Mouse (Mus musculus): ENCODE measurements around the gene Timp4. TPM values are rescaled to one million over a fixed set of nuclear protein-coding genes. Genes with fewer than 3 reads are reported as not detected.

Timp4 gene
- polyA plus RNA-seq, 1 experiment from 2014 or later: 1.3 TPM

- no peak overlapping the region for H3K4me2 ChIP-seq (ENCODE audit: low read depth, low read length)
- H3K4me3 ChIP-seq (ENCODE audit: low read length): no peak overlapping the region
- H3K27me3 ChIP-seq (ENCODE audit: control insufficient read depth, insufficient read depth, low read length): peaks cover 15% of the 10 kb centered on the region
- no peak overlapping the region for H3K27ac ChIP-seq (ENCODE audit: low read length)
- no peaks in the 10 kb centered on the region for H3K9me3 ChIP-seq (replicated peaks; ENCODE audit: control insufficient read depth, low read length)
- WGBS: 87% methylated on average over 10 of the region's 10 CpGs
- no peaks in the 10 kb centered on the region for H3K36me3 ChIP-seq (ENCODE audit: control insufficient read depth, insufficient read depth)
- no peak overlapping the region for H3K9ac ChIP-seq (ENCODE audit: low read length)
- peaks cover 10% of the 10 kb centered on the region for H3K4me1 ChIP-seq (ENCODE audit: control insufficient read depth, insufficient read depth, low read length)
- ATAC-seq (replicated peaks; ENCODE audit: extremely low read depth, insufficient read depth, low FRiP score): no peak
Measured at GRCm38 (mm10) chr6:115268551-115269385, 16.8 kb upstream of the Timp4 start.

- Histone ChIP-seq H3K27me3 (ENCODE audit: control insufficient read depth, insufficient read depth, low read length) (peaks cover 15% of the 10 kb centered on the region), H3K4me1 (ENCODE audit: control insufficient read depth, insufficient read depth, low read length) (peaks cover 10% of the 10 kb centered on the region), H3K36me3 (ENCODE audit: control insufficient read depth, insufficient read depth) (no peaks in the 10 kb centered on the region), H3K9ac (ENCODE audit: low read length) (no peak overlapping the region), H3K4me2 (ENCODE audit: low read depth, low read length) (no peak overlapping the region), H3K9me3 (replicated peaks; ENCODE audit: control insufficient read depth, low read length) (no peaks in the 10 kb centered on the region), H3K27ac (ENCODE audit: low read length) (no peak overlapping the region), H3K4me3 (ENCODE audit: low read length) (no peak overlapping the region)
- WGBS: 41% methylated on average over 2 of the region's 2 CpGs
- ATAC-seq (replicated peaks; ENCODE audit: extremely low read depth, insufficient read depth, low FRiP score): 0 out of 2 replicates have a peak, but pooled peaks have one; percentile 56
Measured at GRCm38 (mm10) chr6:115267916-115268315, 15.9 kb upstream of the Timp4 start.

DNA sequence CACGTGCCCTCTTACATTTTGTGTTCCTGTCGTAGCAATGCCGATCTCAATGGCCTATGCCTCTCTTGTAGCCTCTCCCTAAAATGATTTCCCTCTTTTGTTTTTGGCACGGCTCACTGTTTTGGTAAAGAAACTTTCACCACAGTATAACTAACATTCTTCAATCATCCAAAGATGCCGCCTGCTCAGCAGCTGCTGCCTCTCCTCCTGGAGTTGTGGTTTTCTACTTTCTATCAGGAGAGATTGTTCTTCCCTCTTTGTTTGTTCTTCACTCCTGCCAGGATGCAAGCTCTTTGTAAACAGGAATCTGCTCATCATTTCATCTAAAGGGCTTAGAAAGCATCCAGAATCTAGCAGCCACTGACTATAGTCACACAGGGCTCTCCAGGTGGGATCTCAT is 14.8 kb upstream of the Timp4 start:
- H3K4me3 ChIP-seq (ENCODE audit: low read length): no peak overlapping the region
- no peak overlapping the region for H3K27ac ChIP-seq (ENCODE audit: low read length)
- 81% methylated on average over 5 of the region's 5 CpGs for WGBS
- H3K36me3 ChIP-seq (ENCODE audit: control insufficient read depth, insufficient read depth): no peaks in the 10 kb centered on the region
- H3K4me2 ChIP-seq (ENCODE audit: low read depth, low read length): no peak overlapping the region
- peaks cover 6% of the 10 kb centered on the region for H3K4me1 ChIP-seq (ENCODE audit: control insufficient read depth, insufficient read depth, low read length)
- H3K27me3 ChIP-seq (ENCODE audit: control insufficient read depth, insufficient read depth, low read length): peaks cover 15% of the 10 kb centered on the region
- no peak overlapping the region for H3K9ac ChIP-seq (ENCODE audit: low read length)
- no peak for ATAC-seq (replicated peaks; ENCODE audit: extremely low read depth, insufficient read depth, low FRiP score)
- no peaks in the 10 kb centered on the region for H3K9me3 ChIP-seq (replicated peaks; ENCODE audit: control insufficient read depth, low read length)

- H3K36me3 ChIP-seq (ENCODE audit: control insufficient read depth, insufficient read depth): no peaks in the 10 kb centered on the region
- peaks cover 3% of the 10 kb centered on the region for H3K4me1 ChIP-seq (ENCODE audit: control insufficient read depth, insufficient read depth, low read length)
- ATAC-seq (replicated peaks; ENCODE audit: extremely low read depth, insufficient read depth, low FRiP score): no peak
- H3K9me3 ChIP-seq (replicated peaks; ENCODE audit: control insufficient read depth, low read length): no peaks in the 10 kb centered on the region
- no peak overlapping the region for H3K9ac ChIP-seq (ENCODE audit: low read length)
- H3K27ac ChIP-seq (ENCODE audit: low read length): no peak overlapping the region
- H3K27me3 ChIP-seq (ENCODE audit: control insufficient read depth, insufficient read depth, low read length): peaks cover 12% of the 10 kb centered on the region
- no peak overlapping the region for H3K4me2 ChIP-seq (ENCODE audit: low read depth, low read length)
- WGBS: 53% methylated on average over 3 of the region's 3 CpGs
- no peak overlapping the region for H3K4me3 ChIP-seq (ENCODE audit: low read length)
Measured at GRCm38 (mm10) chr6:115260507-115260906, 8.5 kb upstream of the Timp4 start.

- WGBS: 75% methylated on average over 3 of the region's 3 CpGs
- ATAC-seq (replicated peaks; ENCODE audit: extremely low read depth, insufficient read depth, low FRiP score): no peak
- H3K27ac ChIP-seq (ENCODE audit: low read length): no peak overlapping the region
- H3K36me3 ChIP-seq (ENCODE audit: control insufficient read depth, insufficient read depth): no peaks in the 10 kb centered on the region
- peaks cover 26% of the 10 kb centered on the region for H3K27me3 ChIP-seq (ENCODE audit: control insufficient read depth, insufficient read depth, low read length)
- no peaks in the 10 kb centered on the region for H3K9me3 ChIP-seq (replicated peaks; ENCODE audit: control insufficient read depth, low read length)
- peaks cover 6% of the 10 kb centered on the region for H3K4me1 ChIP-seq (ENCODE audit: control insufficient read depth, insufficient read depth, low read length)
- no peak overlapping the region for H3K9ac ChIP-seq (ENCODE audit: low read length)
- no peak overlapping the region for H3K4me2 ChIP-seq (ENCODE audit: low read depth, low read length)
- no peak overlapping the region for H3K4me3 ChIP-seq (ENCODE audit: low read length)
Measured at GRCm38 (mm10) chr6:115255171-115255570, 3.2 kb upstream of the Timp4 start.

GRCm38 (mm10) chr6:115251531-115251985 is 447 bp downstream of the Timp4 start:
- H3K27me3 ChIP-seq (ENCODE audit: control insufficient read depth, insufficient read depth, low read length): peaks cover 49% of the 10 kb centered on the region
- no peak overlapping the region for H3K27ac ChIP-seq (ENCODE audit: low read length)
- H3K4me1 ChIP-seq (ENCODE audit: control insufficient read depth, insufficient read depth, low read length): peaks cover 6% of the 10 kb centered on the region
- H3K4me2 ChIP-seq (ENCODE audit: low read depth, low read length): peak overlapping the region; percentile 54
- H3K9me3 ChIP-seq (replicated peaks; ENCODE audit: control insufficient read depth, low read length): no peaks in the 10 kb centered on the region
- WGBS: 6% methylated on average over 13 of the region's 13 CpGs
- no peak for ATAC-seq (replicated peaks; ENCODE audit: extremely low read depth, insufficient read depth, low FRiP score)
- H3K36me3 ChIP-seq (ENCODE audit: control insufficient read depth, insufficient read depth): no peaks in the 10 kb centered on the region
- H3K9ac ChIP-seq (ENCODE audit: low read length): 0 out of 2 replicates have a peak overlapping the region, but pooled peaks have one; percentile 32
- H3K4me3 ChIP-seq (ENCODE audit: low read length): peak overlapping the region; percentile 17

DNA sequence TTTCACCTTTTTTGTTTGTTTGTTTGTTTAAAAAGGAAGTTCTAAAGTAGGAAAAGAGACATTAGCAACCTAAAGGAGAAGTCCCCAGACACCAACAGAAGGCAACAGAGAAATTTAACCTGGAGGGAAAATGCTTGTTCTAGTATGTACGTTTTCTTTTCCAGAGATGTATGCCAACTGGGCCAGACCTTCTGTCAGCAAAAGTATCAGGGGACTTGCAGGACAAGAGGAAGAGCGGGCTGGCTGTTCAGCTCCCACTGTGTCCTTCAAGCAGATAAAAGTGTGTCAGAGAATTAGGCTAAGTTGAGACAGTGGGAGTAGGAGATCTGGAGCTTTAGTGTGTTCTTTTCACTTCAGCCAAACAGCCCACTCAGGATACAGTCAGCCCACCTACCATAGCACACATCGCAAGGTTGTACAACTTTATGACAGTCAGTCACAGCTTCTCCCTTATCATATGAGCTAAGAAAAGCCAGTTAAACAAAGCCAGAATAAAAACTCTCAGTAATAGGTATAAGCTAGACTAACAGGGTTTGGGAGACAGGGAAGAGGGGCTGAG is 6.4 kb downstream of the Timp4 start:
- no peak overlapping the region for H3K9ac ChIP-seq (ENCODE audit: low read length)
- 62% methylated on average over 3 of the region's 3 CpGs for WGBS
- no peak overlapping the region for H3K4me2 ChIP-seq (ENCODE audit: low read depth, low read length)
- no peak overlapping the region for H3K4me3 ChIP-seq (ENCODE audit: low read length)
- 0 out of 2 replicates have a peak, but pooled peaks cover 2% of the 10 kb centered on the region for H3K4me1 ChIP-seq (ENCODE audit: control insufficient read depth, insufficient read depth, low read length)
- no peaks in the 10 kb centered on the region for H3K36me3 ChIP-seq (ENCODE audit: control insufficient read depth, insufficient read depth)
- no peak for ATAC-seq (replicated peaks; ENCODE audit: extremely low read depth, insufficient read depth, low FRiP score)
- H3K9me3 ChIP-seq (replicated peaks; ENCODE audit: control insufficient read depth, low read length): no peaks in the 10 kb centered on the region
- H3K27ac ChIP-seq (ENCODE audit: low read length): no peak overlapping the region
- H3K27me3 ChIP-seq (ENCODE audit: control insufficient read depth, insufficient read depth, low read length): peaks cover 72% of the 10 kb centered on the region

GRCm38 (mm10) chr6:115244222-115244621 is 7.8 kb downstream of the Timp4 start:
- WGBS: 58% methylated on average over 2 of the region's 2 CpGs
- Histone ChIP-seq H3K4me2 (ENCODE audit: low read depth, low read length) (no peak overlapping the region), H3K4me1 (ENCODE audit: control insufficient read depth, insufficient read depth, low read length) (peaks cover 9% of the 10 kb centered on the region; the same call in 1 of the 2 replicates), H3K9me3 (replicated peaks; ENCODE audit: control insufficient read depth, low read length) (no peaks in the 10 kb centered on the region), H3K9ac (ENCODE audit: low read length) (no peak overlapping the region), H3K27me3 (ENCODE audit: control insufficient read depth, insufficient read depth, low read length) (peaks cover 66% of the 10 kb centered on the region), H3K36me3 (ENCODE audit: control insufficient read depth, insufficient read depth) (no peaks in the 10 kb centered on the region), H3K4me3 (ENCODE audit: low read length) (no peak overlapping the region), H3K27ac (ENCODE audit: low read length) (no peak overlapping the region)
- no peak for ATAC-seq (replicated peaks; ENCODE audit: extremely low read depth, insufficient read depth, low FRiP score)

DNA sequence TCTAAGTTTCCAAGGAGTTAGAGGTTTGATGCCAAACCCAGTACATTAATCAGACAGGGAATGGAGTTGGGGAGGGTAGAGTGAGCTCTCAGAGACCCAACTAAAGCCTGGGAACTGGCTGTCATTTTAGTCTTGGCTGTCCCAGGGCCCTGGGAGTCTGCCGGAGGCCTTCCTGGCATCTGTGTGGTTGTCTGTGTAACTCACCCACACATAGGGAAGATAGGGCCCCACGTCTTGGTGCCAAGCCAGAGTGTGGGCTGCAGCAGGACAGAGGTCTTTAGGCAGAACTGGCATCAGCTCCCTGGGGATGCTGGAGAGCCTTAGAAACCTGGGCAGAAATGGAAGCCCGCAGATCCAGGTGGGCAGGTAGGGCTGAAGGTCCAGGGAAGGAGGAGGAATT is 10.1 kb downstream of the Timp4 start:
- Histone ChIP-seq H3K4me1 (ENCODE audit: control insufficient read depth, insufficient read depth, low read length) (peaks cover 9% of the 10 kb centered on the region; the same call in 1 of the 2 replicates), H3K9ac (ENCODE audit: low read length) (no peak overlapping the region), H3K4me2 (ENCODE audit: low read depth, low read length) (no peak overlapping the region), H3K27me3 (ENCODE audit: control insufficient read depth, insufficient read depth, low read length) (peaks cover 69% of the 10 kb centered on the region), H3K27ac (ENCODE audit: low read length) (no peak overlapping the region), H3K4me3 (ENCODE audit: low read length) (no peak overlapping the region), H3K9me3 (replicated peaks; ENCODE audit: control insufficient read depth, low read length) (no peaks in the 10 kb centered on the region), H3K36me3 (ENCODE audit: control insufficient read depth, insufficient read depth) (no peaks in the 10 kb centered on the region)
- 58% methylated on average over 3 of the region's 3 CpGs for WGBS
- no peak for ATAC-seq (replicated peaks; ENCODE audit: extremely low read depth, insufficient read depth, low FRiP score)
